Mouse (Mus musculus) heart, postnatal 0 days (tissue): ENCODE data around the gene Syt1. TPM values are rescaled to one million over a fixed set of nuclear protein-coding genes. Genes with fewer than 3 reads are reported as not detected.

Experiments
- ATAC-seq: fragments of 200-750 bp; cut with Nextera tagmentation; 2 replicates; pipeline ENCODE4 v1.8.0; 2017; ENCODE audit warnings: low read depth, moderate number of reproducible peaks, moderate library complexity; ENCODE audit not compliant: insufficient read depth
- DNase-seq: peaks from one replicate; pipeline ENCODE4 v3.0.0-alpha.2; 2016; ENCODE audit warnings: low spot score
- H3K27ac ChIP-seq: fragments of 300-500 bp; sonication (generic); 2 replicates; pipeline ENCODE4 v1.5.1; 2014; ENCODE audit warnings: low read depth, mild to moderate bottlenecking
- H3K27me3 ChIP-seq: fragments of 300-500 bp; sonication (generic); 2 replicates; pipeline ENCODE4 v1.6.1; 2014; ENCODE audit warnings: low read length, mixed read lengths; ENCODE audit not compliant: control insufficient read depth, insufficient read depth
- H3K36me3 ChIP-seq: fragments of 300-500 bp; sonication (generic); replicated peaks from 2 replicates; pipeline ENCODE4 v1.6.1; 2014; ENCODE audit warnings: low read length, mixed read lengths; ENCODE audit not compliant: control insufficient read depth, insufficient read depth
- H3K4me1 ChIP-seq: fragments of 300-500 bp; sonication (generic); 2 replicates; pipeline ENCODE4 v1.6.1; 2014; ENCODE audit warnings: antibody characterized with exemption; ENCODE audit not compliant: control insufficient read depth, insufficient read depth
- H3K4me2 ChIP-seq: fragments of 300-500 bp; sonication (generic); 2 replicates; pipeline ENCODE4 v1.6.1; 2014; ENCODE audit warnings: low read depth, mild to moderate bottlenecking, low read length, moderate library complexity
- H3K4me3 ChIP-seq: fragments of 300-500 bp; sonication (generic); 2 replicates; pipeline ENCODE4 v1.5.1; 2014; ENCODE audit warnings: low read depth, low read length
- H3K9ac ChIP-seq: fragments of 300-500 bp; sonication (generic); replicated peaks from 2 replicates; pipeline ENCODE4 v1.6.1; 2014; ENCODE audit warnings: low read depth, low read length, mixed read lengths
- H3K9me3 ChIP-seq: fragments of 300-500 bp; sonication (generic); replicated peaks from 2 replicates; pipeline ENCODE4 v1.6.1; 2016; ENCODE audit warnings: low read length; ENCODE audit not compliant: control insufficient read depth
- CTCF ChIP-seq: IDR thresholded peaks from 2 replicates; pipeline ENCODE4 v1.5.1; 2016; ENCODE audit warnings: antibody characterized with exemption, control low read depth, low read depth
- EP300 ChIP-seq: IDR thresholded peaks from 2 replicates; pipeline ENCODE4 v1.6.1; 2016; ENCODE audit warnings: antibody characterized with exemption, low read depth
- WGBS: fragments of 180-500 bp; shearing (Covaris S2); extraction: QIAGEN DNeasy Blood & Tissue Kit; methylation state at CpG from one replicate; pipeline ENCODE4 v1.1.7; 2014; 5-methylcytosine and 5-hydroxymethylcytosine counted together
- polyA plus RNA-seq: library from polyadenylated mRNA; unstranded; fragments of >200 nt; fragmentation: Nextera tagmentation; extraction: Ambion mirVana; gene quantifications from 2 replicates; pipeline ENCODE4 v1.2.1, GENCODE M21; 2015
- total RNA-seq: library from RNA; depleted of rRNA; stranded (reverse); fragments of >200 nt; gene quantifications from 2 replicates; pipeline ENCODE4 v1.2.3, GENCODE M21; 2014; ENCODE audit warnings: low replicate concordance

The Syt1 gene
- total and polyA plus RNA-seq, 2 experiments from 2014 or later = 0.08 TPM; not detected in 1

DNA sequence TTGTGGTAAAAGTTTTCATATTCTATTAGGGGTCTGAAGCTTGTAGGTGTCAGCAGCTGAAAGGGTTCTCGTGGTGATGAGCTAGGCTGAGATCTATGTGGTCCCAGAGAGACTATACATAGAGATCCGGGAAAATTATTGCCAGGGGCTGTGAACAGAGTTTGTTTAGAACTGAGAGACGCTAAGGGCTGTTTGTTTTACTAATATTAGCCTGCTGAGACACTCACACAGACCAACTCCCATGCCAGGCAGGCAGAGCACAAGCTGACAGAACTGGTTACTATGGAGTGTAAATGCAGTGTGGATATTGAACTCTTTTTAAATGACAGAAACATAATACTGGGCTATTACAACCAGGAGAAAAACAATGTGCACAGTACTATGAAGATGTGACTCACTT lies 384.4 kb downstream of the Syt1 start:
- Histone ChIP-seq H3K27me3 (no peaks in the 10 kb centered on the region), H3K27ac (no peak overlapping the region), H3K4me3 (no peak overlapping the region), H3K4me1 (no peaks in the 10 kb centered on the region), H3K9me3 (no peaks in the 10 kb centered on the region), H3K36me3 (no peaks in the 10 kb centered on the region), H3K9ac (no peak overlapping the region), H3K4me2 (no peak overlapping the region)
- TF ChIP-seq CTCF (no peak), EP300 (no peak)
- DNase-seq (no peak), ATAC-seq (no peak)
- 24% methylated on average over 3 of the region's 3 CpGs for WGBS

- Histone ChIP-seq H3K36me3 (no peaks in the 10 kb centered on the region), H3K27me3 (no peaks in the 10 kb centered on the region), H3K9me3 (no peaks in the 10 kb centered on the region), H3K9ac (no peak overlapping the region), H3K4me3 (no peak overlapping the region), H3K4me1 (no peaks in the 10 kb centered on the region), H3K4me2 (no peak overlapping the region), H3K27ac (no peak overlapping the region)
- TF ChIP-seq CTCF (no peak), EP300 (no peak)
- DNase-seq = no peak
- 15% methylated on average over 4 of the region's 4 CpGs for WGBS
- ATAC-seq = no peak
Observed at GRCm38 (mm10) chr10:108623002-108623401, 387.8 kb downstream of the Syt1 start.

- H3K4me1 ChIP-seq = no peaks in the 10 kb centered on the region
- WGBS = 81% methylated on average over 5 of the region's 5 CpGs
- H3K9ac ChIP-seq = no peak overlapping the region
- H3K27me3 ChIP-seq = no peaks in the 10 kb centered on the region
- H3K9me3 ChIP-seq = no peaks in the 10 kb centered on the region
- no peak overlapping the region for H3K4me3 ChIP-seq
- no peak overlapping the region for H3K27ac ChIP-seq
- ATAC-seq = no peak
- DNase-seq = no peak
- no peak for TF ChIP-seq EP300
- TF ChIP-seq CTCF = no peak
- H3K36me3 ChIP-seq = no peaks in the 10 kb centered on the region
- no peak overlapping the region for H3K4me2 ChIP-seq
Observed at GRCm38 (mm10) chr10:108619861-108620260, 390.9 kb downstream of the Syt1 start.

DNA sequence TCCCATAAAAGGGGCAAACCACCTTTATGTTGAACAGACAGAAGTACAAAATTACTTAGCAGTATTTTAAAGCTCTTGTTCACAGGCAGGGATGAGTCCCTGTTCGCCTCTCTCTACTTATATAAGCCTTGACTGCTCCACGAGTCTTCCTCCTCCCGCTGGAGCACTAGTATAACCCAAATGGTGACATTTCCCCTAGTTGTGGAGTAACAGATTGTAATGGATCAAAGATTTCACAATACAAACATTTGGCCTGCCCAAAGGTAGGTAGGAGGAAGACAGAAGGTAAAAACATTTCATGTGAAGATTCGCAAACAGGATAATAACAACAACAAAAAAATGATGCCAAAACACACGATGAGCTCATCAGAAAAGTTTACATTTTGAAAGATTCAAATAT lies 391.6 kb downstream of the Syt1 start:
- Histone ChIP-seq H3K4me1 (no peaks in the 10 kb centered on the region), H3K4me3 (no peak overlapping the region), H3K9ac (no peak overlapping the region), H3K9me3 (no peaks in the 10 kb centered on the region), H3K4me2 (no peak overlapping the region), H3K36me3 (no peaks in the 10 kb centered on the region), H3K27ac (no peak overlapping the region), H3K27me3 (no peaks in the 10 kb centered on the region)
- DNase-seq = no peak
- WGBS = 91% methylated on average over 5 of the region's 5 CpGs
- no peak for TF ChIP-seq CTCF
- no peak for TF ChIP-seq EP300
- ATAC-seq = no peak

DNA sequence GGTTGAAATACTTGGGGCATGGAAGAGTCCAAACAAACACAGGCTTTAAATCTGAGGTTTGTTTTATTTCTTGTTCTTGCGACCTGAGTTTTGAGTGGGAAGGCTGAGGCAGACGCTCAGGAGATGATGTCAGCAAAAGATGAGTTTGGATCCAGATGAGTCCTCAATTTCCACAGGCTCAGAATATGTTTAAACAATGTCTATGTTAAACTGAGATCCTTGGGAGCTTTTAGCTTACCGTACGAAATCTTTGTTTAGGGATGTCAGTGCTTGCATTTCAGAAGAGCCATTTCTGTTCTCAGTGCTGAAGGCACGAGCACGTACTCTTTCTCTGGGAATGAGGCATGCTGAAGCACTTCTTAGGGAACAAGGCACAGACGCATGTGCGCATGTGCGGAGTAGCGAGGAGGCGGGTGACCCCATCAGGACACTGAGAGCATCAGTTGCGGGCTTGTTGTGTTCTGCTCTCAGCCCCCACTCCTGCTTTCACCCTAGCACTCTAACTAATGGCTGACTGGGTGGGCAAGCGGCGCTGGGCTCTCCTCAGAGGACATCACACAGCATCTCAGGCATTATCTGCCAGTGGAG lies 400.6 kb downstream of the Syt1 start:
- H3K27me3 ChIP-seq = no peaks in the 10 kb centered on the region
- H3K9me3 ChIP-seq = no peaks in the 10 kb centered on the region; the same call in 1 of the 2 replicates
- TF ChIP-seq EP300 (no peak), CTCF (no peak)
- no peaks in the 10 kb centered on the region for H3K36me3 ChIP-seq
- DNase-seq (no peak), ATAC-seq (no peak)
- 80% methylated on average over 14 of the region's 14 CpGs for WGBS
- no peak overlapping the region for H3K4me3 ChIP-seq
- no peaks in the 10 kb centered on the region for H3K4me1 ChIP-seq
- no peak overlapping the region for H3K27ac ChIP-seq
- H3K4me2 ChIP-seq = no peak overlapping the region
- H3K9ac ChIP-seq = no peak overlapping the region
